Mouse (Mus musculus): Measurements from ENCODE around the gene Rad54l2.

GRCm38 (mm10) chr9:106789363-106789762 is 369 bp upstream of the Rad54l2 start:
- TF ChIP-seq MAX (IDR thresholded peaks at IDR 0.05) (no peak), CTCF (IDR thresholded peaks at IDR 0.05; ENCODE audit: control insufficient read depth, insufficient read depth, insufficient read length) (no peak)
